In the genomic region with DNA sequence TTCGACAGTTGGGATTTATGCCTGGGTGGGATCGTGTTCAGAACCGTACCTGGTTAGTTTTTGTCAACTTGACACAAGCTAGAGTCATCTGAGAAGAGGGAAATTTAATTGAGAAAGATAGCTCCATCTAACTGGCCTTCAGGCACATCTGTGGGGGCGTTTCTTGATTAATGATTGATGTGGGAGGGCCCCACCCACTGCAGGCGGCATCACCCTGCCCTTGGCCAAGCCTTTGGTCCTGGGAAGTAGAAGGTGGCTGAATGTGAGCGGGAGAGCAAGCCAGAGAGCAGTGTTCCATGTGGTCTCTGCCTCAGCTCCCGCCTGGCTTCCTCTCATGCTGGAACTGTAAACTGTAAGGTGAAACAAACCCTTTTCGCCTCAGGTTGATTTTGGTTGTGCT, we compare ENCODE assay signal across 22 mouse cellular contexts. TPM values are rescaled to one million over a fixed set of nuclear protein-coding genes. Genes with fewer than 3 reads are reported as not detected.
DNase-seq lines count a peak whose midpoint lies in the region; ATAC-seq lines count a peak whose summit lies in the region.
"Had no signal": no experiment of that assay in that cellular context is flagged by ENCODE, and none has a peak within 500 bp of the region (broad histone marks: within the 10 kb centered on the region; RNA-seq: fewer than 3 reads in every experiment).

No protein-coding gene starts in this region.

- ATAC-seq in limb, embryonic 12.5 days (ENCODE audit: insufficient number of reproducible peaks, insufficient read depth, low FRiP score, low TSS enrichment, low read depth) = no peak
- 0 out of 2 replicates have a peak, but pooled peaks have one; percentile 47 for ATAC-seq in megakaryocyte-erythroid progenitor cell, adult 5-6 weeks (replicated peaks; ENCODE audit: low FRiP score, low TSS enrichment, poor library complexity, severe bottlenecking)
- no peak for ATAC-seq in erythroblast, adult 5-6 weeks (replicated peaks; ENCODE audit: low FRiP score, poor library complexity, severe bottlenecking)
- ATAC-seq: forebrain, embryonic 14.5 days; hindbrain, postnatal 0 days; midbrain, embryonic 16.5 days had no signal

- H3K9me3 ChIP-seq in limb, embryonic 12.5 days = no peaks in the 10 kb centered on the region
- no peaks in the 10 kb centered on the region for H3K9me3 ChIP-seq in limb, embryonic 10.5 days (replicated peaks)
- H3K9me3 ChIP-seq: stomach, embryonic 15.5 days had no signal

- no peaks in the 10 kb centered on the region for H3K36me3 ChIP-seq in limb, embryonic 12.5 days
- no peaks in the 10 kb centered on the region; the same call in 1 of the 2 replicates for H3K36me3 ChIP-seq in limb, embryonic 10.5 days
- H3K36me3 ChIP-seq: midbrain, embryonic 10.5 days; stomach, embryonic 15.5 days had no signal

- H3K27me3 ChIP-seq in limb, embryonic 12.5 days = no peaks in the 10 kb centered on the region
- no peaks in the 10 kb centered on the region for H3K27me3 ChIP-seq in limb, embryonic 10.5 days (ENCODE audit: low read depth, poor library complexity, severe bottlenecking)
- H3K27me3 ChIP-seq: stomach, embryonic 15.5 days had no signal

- no peak for DNase-seq in limb, embryonic 10.5 days (ENCODE audit: low spot score)
- DNase-seq in kidney, adult 9 months = peak; percentile 61
- peak; percentile 42 for DNase-seq in kidney, postnatal 10 days
- DNase-seq in cerebellum, postnatal 36 days = no peak
- DNase-seq: adrenal gland, postnatal 10 days; B cell, adult 2 months; cerebellum, adult 2 months; cerebellum, postnatal 25 days; lung, postnatal 4 days; thymus, adult 18-20 months; thymus, postnatal 36 days had no signal

- WGBS in limb, embryonic 12.5 days = 74% methylated on average over 8 of the region's 8 CpGs
- 74% methylated on average over 8 of the region's 8 CpGs for WGBS in limb, embryonic 10.5 days

- H3K4me2 ChIP-seq in limb, embryonic 12.5 days = no peak overlapping the region
- H3K4me2 ChIP-seq: stomach, embryonic 15.5 days had no signal

- no peak overlapping the region for H3K9ac ChIP-seq in limb, embryonic 12.5 days (replicated peaks)
- H3K9ac ChIP-seq: liver, embryonic 14.5 days; stomach, embryonic 15.5 days had no signal

- H3K27ac ChIP-seq in limb, embryonic 12.5 days = 0 out of 2 replicates have a peak overlapping the region, but pooled peaks have one; percentile 9
- H3K27ac ChIP-seq in limb, embryonic 10.5 days = no peak overlapping the region
- H3K27ac ChIP-seq: hindbrain, postnatal 0 days; left cerebral cortex, adult 2 months; liver, embryonic 14.5 days; midbrain, embryonic 10.5 days; stomach, embryonic 15.5 days had no signal

- no peaks in the 10 kb centered on the region for H3K4me1 ChIP-seq in limb, embryonic 12.5 days (replicated peaks)
- peaks cover 7% of the 10 kb centered on the region; the same call in 1 of the 2 replicates for H3K4me1 ChIP-seq in limb, embryonic 10.5 days
- H3K4me1 ChIP-seq: stomach, embryonic 15.5 days had no signal

- no peak overlapping the region for H3K4me3 ChIP-seq in limb, embryonic 12.5 days (replicated peaks)
- no peak overlapping the region for H3K4me3 ChIP-seq in limb, embryonic 10.5 days
- H3K4me3 ChIP-seq: left cerebral cortex, adult 2 months; midbrain, embryonic 10.5 days; myocyte; stomach, embryonic 15.5 days had no signal

RNA-seq across cellular contexts. Expression of a gene that starts 56.5 kb away (rescaled TPM):
- polyA plus RNA-seq in limb, embryonic 12.5 days (2016; fragmentation: Nextera tagmentation; extraction: Ambion mirVana) = 5.5 and 5.6 TPM in 2 replicates
- 1.8 and 2.2 TPM in 2 replicates for polyA plus RNA-seq in limb, embryonic 10.5 days (2016; fragmentation: Nextera tagmentation; extraction: Ambion mirVana)
- total RNA-seq in megakaryocyte-erythroid progenitor cell, adult 5-6 weeks (2014; fragmentation: Nextera tagmentation) = 5.0 and 18.9 TPM in 2 replicates
- total RNA-seq in megakaryocyte-erythroid progenitor cell, adult 5-6 weeks (2017) = 6.6 and 6.8 TPM in 2 replicates
- total RNA-seq in erythroblast, adult 5-6 weeks (2015; ENCODE audit: low replicate concordance) = 1.0 and 1.5 TPM in 2 replicates
- total RNA-seq in erythroblast, adult 5-6 weeks (2017; ENCODE audit: low replicate concordance) = under 0.01 and 2.2 TPM in 2 replicates

Comparison
In these comparisons a context has a peak if more than half of its experiments do, and no peak if none do; other contexts are left out.
1. DNase-seq: peak in kidney, adult 9 months (single experiment) and kidney, postnatal 10 days (single experiment); none in limb, embryonic 10.5 days (single experiment) and cerebellum, postnatal 36 days (0 of 2).